Mouse (Mus musculus) testis, adult 2 months (tissue): ENCODE measurements around the gene Mgst3.

Experiments used
- CTCF ChIP-seq: fragments of 200-500 bp; IDR thresholded peaks from 2 replicates; pipeline ENCODE4 v1.5.1; 2012; ENCODE audit warnings: low read depth, mild to moderate bottlenecking, inconsistent platforms, low read length, moderate library complexity; ENCODE audit not compliant: control insufficient read depth, insufficient read depth, insufficient replicate concordance
- POLR2A ChIP-seq: fragments of 200-500 bp; IDR thresholded peaks from 2 replicates; pipeline ENCODE4 v1.6.1; 2012; ENCODE audit warnings: low read depth, mild to moderate bottlenecking, inconsistent platforms, low read length, moderate library complexity; ENCODE audit not compliant: control insufficient read depth

DNA sequence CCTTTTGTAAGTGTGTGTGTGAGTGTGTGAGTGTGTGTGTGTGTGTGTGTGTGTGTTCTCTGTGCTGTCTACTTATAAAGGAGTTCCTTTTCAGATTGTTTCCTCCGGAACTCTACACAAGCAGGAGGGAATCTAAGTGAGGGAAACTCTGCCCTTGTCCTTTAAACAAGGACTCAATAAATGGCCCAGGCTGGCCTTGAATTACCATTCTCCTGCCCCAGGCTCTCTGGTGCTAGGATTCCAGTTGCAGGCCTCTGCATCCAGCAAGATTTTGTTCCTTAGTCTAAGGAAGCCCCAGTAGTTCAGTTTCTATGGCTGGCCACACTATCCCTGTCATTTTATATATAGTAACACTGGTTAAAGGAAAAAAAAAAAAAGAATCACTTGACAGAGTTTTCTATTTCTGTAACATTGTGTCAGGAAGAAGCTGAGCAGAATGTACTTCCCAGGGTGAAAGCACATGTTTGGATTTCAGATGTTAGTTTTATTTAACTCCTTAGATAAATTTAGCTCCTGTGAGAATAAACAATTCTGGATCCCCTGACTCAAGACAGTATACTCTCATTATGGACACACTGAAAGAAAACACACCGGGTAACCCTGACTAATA, 1.5 kb downstream of the Mgst3 start:
- TF ChIP-seq CTCF (no peak), POLR2A (no peak)
